Mouse (Mus musculus) cerebellum, adult 2 months (tissue): Measurements from ENCODE around the gene Glra1.

Experiments
- CTCF ChIP-seq: fragments of 200-500 bp; IDR thresholded peaks from 2 replicates; pipeline ENCODE4 v1.5.1; 2011; ENCODE audit warnings: low read depth, mild to moderate bottlenecking, control low read depth, low read length, moderate library complexity, borderline replicate concordance; ENCODE audit not compliant: insufficient read depth
- POLR2A ChIP-seq: fragments of 200-500 bp; IDR thresholded peaks from 2 replicates; pipeline ENCODE4 v1.6.1; 2011; ENCODE audit warnings: low read length, control low read depth, borderline replicate concordance; ENCODE audit not compliant: insufficient read depth

DNA sequence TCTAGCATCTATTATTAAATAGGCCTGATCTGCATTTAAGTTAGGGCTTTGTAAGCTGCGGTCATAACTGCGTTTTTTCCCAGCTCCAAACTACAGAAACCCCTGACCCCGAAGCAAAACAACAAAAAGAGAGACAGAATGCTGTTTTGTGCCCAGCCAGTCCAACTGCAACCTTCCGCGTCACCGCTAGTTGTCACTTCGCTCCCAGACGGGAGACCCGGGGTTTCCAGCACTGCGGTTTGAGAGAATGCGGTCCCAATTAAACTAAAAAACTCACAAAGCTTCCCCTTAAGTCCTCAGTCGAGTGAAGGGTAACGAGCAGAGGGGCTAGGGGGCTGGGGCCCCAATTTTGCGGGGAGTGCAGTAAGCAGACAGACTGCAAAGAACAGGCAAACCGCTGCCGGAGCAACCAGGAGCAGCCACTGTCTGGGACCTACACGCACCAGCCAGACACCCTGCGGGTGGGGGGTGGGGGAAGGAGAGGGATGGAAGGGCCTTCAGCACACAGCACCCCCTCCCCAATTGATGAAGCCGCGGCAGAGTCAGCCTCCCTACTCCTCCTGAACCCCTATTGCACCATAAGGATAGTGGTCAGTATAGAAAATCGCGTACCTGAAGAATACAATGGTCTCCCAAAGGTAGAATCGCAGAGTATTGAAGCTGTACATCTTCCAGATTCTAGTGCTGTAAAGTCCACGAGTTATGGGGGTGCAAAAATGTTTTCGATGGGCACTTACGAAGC lies 761 bp downstream of the Glra1 start:
- peak; percentile 70 for TF ChIP-seq CTCF
- TF ChIP-seq POLR2A: no peak
